Mouse (Mus musculus): ENCODE measurements around the gene H2al1g. TPM values are rescaled to one million over a fixed set of nuclear protein-coding genes. Genes with fewer than 3 reads are reported as not detected.
"Not testable (repeated sequence)": the region's sequence is repeated elsewhere in the genome, so short reads cannot be mapped to it uniquely, and the experiment has no call there.

Gene H2al1g
- polyA plus RNA-seq (2017; shearing (Covaris generic)), result not detected

DNA sequence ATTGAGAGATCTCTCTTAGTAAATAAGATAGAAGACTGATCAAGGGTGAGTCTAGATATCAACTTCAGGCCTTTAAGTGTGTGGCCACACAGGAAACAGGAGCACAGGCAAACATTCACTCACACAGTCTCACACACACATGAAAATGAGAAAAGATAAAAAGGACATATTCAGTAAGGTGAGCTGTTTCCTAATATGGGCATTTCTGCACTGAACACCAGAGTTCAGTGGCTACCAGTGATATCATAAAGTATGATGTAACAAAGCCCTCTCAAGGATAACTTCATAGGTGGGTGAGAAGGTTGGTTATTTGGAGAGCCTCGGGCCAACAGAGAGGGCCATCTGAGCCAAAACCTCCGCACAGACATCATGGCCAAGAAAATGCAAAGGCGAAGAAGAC lies at the start of gene H2al1g:
TSS of gene H2al1g (plus strand) at position 301 of the 400 bp plus-strand sequence.
- not testable (repeated sequence) for ATAC-seq

GRCm38 (mm10) chrX:11269074-11269473 lies 49.0 kb upstream of the H2al1g start:
- no peak for ATAC-seq

DNA sequence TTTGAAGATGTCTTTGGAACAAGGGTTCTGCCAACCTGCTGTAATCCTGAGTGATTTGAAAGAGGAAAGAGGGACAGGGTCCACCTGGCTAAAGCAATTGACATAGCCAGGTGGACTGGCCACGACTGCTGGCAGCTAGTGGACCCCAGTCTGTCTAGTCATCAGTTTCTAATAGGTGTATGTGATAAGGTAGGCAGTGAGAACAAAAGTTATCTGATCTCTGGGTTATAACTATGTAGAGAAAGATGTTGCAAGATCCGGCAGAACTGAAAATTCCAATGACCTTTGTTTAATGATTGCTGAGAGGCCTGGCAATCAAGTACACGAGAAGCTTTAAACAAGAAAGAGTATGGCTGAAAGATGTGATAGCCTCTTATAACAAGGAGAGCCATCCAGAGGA lies 44.9 kb upstream of the H2al1g start:
- ATAC-seq, result no peak

DNA sequence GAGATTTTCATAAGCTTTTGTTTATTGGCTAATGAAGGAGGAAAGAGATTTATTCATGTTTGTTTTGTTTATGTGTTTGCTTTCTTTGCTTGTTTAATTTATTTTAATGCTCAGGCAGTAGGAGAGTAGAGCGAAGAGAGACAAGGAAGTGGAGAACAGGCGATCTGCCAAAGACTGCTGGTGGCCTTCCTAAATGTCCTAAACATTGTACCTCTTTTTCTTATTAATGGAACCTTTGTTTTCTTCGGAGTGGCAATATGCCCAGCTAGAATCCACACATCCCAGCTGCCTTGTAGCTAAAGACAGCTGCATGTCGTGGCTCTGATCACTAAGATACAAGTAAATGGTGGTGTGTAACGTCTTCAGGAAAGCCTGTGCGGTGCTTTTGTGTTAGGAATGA lies 41.0 kb upstream of the H2al1g start:
- ATAC-seq, result no peak

- ATAC-seq, result no peak
These were observed 37.3 kb upstream of the H2al1g start for GRCm38 (mm10) chrX:11280741-11281140.

DNA sequence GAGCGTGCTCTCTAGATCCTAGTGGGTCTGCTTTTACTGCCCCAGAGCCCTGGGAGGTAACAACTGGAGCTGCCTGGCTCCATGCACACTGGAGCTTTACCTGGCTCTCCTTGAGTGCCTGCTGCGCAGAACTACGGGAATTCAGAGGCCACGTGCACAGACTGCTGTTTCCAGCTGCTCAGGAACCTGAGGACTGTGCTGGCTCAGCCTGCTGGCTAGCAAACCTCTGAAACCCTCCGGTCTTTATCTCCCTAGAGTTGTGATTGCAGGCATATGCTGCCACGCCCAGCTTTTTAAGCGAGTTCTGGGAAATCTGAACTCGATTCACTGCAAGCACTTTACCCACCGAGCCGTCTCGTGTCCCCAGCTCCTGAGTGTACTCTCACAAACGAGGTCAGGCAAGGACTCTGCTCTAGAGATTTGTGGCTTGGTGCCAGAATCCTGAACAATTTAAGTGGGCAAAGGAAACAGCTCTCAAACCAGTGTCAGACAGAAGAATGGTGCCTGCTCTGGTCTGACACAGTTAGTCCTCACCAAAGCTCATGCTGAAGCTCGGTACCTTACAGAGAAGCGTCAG lies 29.7 kb upstream of the H2al1g start:
- ATAC-seq, result no peak

DNA sequence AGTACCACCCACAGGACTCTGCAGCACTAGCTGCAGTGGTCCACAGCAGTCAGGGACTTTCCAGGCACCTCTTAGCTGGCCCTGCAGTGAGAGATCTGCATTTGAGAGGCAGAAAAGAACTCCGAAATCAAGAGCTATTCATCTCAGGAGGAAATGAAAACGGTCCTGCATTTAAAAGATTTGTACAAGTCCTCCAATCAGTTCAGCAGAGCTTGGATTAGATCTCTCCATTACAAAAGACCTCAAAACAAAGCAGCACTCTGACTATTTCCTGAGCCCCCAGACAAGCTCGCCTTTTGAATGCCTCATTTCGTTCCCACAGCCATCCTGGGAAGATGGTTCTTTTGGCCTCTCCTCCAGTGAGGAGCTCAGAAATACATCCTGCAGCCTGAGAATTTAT lies 28.8 kb upstream of the H2al1g start:
- ATAC-seq, result no peak

DNA sequence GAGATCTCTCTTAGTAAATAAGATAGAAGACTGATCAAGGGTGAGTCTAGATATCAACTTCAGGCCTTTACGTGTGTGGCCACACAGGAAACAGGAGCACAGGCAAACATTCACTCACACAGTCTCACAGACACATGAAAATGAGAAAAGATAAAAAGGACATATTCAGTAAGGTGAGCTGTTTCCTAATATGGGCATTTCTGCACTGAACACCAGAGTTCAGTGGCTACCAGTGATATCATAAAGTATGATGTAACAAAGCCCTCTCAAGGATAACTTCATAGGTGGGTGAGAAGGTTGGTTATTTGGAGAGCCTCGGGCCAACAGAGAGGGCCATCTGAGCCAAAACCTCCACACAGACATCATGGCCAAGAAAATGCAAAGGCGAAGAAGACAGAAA lies 19.1 kb upstream of the H2al1g start, which contains the start of gene H2al1a:
TSS of gene H2al1a (plus strand) at position 301 of the 400 bp plus-strand sequence.
- not testable (repeated sequence) for ATAC-seq

GRCm38 (mm10) chrX:11302132-11302531 lies 15.9 kb upstream of the H2al1g start, which contains the start of gene H2al1b:
Gene H2al1b, plus strand, starts transcription at chrX:11302432.
- not testable (repeated sequence) for ATAC-seq

- not testable (repeated sequence) for ATAC-seq
These were observed 12.7 kb upstream of the H2al1g start, which contains the start of gene H2al1c for GRCm38 (mm10) chrX:11305355-11305754. Gene H2al1c, plus strand, starts transcription at chrX:11305655.

DNA sequence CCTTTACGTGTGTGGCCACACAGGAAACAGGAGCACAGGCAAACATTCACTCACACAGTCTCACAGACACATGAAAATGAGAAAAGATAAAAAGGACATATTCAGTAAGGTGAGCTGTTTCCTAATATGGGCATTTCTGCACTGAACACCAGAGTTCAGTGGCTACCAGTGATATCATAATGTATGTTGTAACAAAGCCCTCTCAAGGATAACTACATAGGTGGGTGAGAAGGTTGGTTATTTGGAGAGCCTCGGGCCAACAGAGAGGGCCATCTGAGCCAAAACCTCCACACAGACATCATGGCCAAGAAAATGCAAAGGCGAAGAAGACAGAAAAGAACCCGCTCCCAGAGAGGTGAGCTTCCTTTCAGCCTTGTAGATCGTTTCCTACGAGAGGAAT lies 9.5 kb upstream of the H2al1g start, which contains the start of gene H2al1d:
TSS of gene H2al1d (plus strand) at position 301 of the 400 bp plus-strand sequence.
- not testable (repeated sequence) for ATAC-seq

- ATAC-seq, result not testable (repeated sequence)
These were observed 6.4 kb upstream of the H2al1g start, which contains the start of gene H2al1e for GRCm38 (mm10) chrX:11311634-11312033. Gene H2al1e, plus strand, starts transcription at chrX:11311934.

DNA sequence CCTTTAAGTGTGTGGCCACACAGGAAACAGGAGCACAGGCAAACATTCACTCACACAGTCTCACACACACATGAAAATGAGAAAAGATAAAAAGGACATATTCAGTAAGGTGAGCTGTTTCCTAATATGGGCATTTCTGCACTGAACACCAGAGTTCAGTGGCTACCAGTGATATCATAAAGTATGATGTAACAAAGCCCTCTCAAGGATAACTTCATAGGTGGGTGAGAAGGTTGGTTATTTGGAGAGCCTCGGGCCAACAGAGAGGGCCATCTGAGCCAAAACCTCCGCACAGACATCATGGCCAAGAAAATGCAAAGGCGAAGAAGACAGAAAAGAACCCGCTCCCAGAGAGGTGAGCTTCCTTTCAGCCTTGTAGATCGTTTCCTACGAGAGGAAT lies 3.2 kb upstream of the H2al1g start, which contains the start of gene H2al1f:
TSS of gene H2al1f (plus strand) at position 301 of the 400 bp plus-strand sequence.
- not testable (repeated sequence) for ATAC-seq

- ATAC-seq, result not testable (repeated sequence)
These were observed 3.1 kb downstream of the H2al1g start, which contains the start of gene H2al1h for GRCm38 (mm10) chrX:11321192-11321591. Gene H2al1h, plus strand, starts transcription at chrX:11321492.

DNA sequence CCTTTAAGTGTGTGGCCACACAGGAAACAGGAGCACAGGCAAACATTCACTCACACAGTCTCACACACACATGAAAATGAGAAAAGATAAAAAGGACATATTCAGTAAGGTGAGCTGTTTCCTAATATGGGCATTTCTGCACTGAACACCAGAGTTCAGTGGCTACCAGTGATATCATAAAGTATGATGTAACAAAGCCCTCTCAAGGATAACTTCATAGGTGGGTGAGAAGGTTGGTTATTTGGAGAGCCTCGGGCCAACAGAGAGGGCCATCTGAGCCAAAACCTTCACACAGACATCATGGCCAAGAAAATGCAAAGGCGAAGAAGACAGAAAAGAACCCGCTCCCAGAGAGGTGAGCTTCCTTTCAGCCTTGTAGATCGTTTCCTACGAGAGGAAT lies 6.3 kb downstream of the H2al1g start, which contains the start of gene H2al1i:
TSS of gene H2al1i (plus strand) at position 301 of the 400 bp plus-strand sequence.
- ATAC-seq, result not testable (repeated sequence)

GRCm38 (mm10) chrX:11327522-11327921 lies 9.5 kb downstream of the H2al1g start, which contains the start of gene H2al1j:
Gene H2al1j, plus strand, starts transcription at chrX:11327822.
- not testable (repeated sequence) for ATAC-seq

- no peak for ATAC-seq
These were observed 27.7 kb downstream of the H2al1g start for GRCm38 (mm10) chrX:11345762-11346161.

- ATAC-seq, result no peak
These were observed 28.7 kb downstream of the H2al1g start for GRCm38 (mm10) chrX:11346756-11347155.

GRCm38 (mm10) chrX:11360823-11361222 lies 42.8 kb downstream of the H2al1g start:
- no peak for ATAC-seq

DNA sequence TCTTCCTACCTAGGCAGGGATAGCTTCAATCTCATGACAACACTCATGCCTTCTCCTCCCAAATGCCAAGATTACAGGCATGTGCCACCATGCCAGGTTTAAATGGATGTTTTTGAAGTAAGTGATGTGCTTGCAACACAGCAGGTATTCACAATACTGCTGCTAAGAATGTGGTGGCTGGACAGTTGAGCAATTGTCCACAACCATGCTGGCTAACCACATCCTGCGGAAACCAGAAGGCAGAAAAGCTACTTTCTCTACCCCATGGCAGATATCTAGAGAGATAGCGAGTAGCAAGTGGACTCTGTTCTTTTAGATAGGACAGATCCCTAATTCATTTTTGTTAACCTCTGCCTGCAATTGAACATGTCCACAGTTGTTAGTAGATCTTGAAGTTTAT lies 43.2 kb downstream of the H2al1g start:
- ATAC-seq, result no peak

- ATAC-seq, result no peak
These were observed 45.8 kb downstream of the H2al1g start for GRCm38 (mm10) chrX:11363890-11364289.

- no peak for ATAC-seq
These were observed 47.1 kb downstream of the H2al1g start for GRCm38 (mm10) chrX:11365151-11365550.

Measured in activated CD4-positive, CD25-positive, alpha-beta regulatory T cell, adult 4 months (primary cell).